Mouse (Mus musculus): ENCODE data around the gene Tln2.

Gene Tln2

GRCm38 (mm10) chr9:67477445-67477844, 82.1 kb downstream of the Tln2 start:
- no peak for DNase-seq (ENCODE audit: low spot score)

DNA sequence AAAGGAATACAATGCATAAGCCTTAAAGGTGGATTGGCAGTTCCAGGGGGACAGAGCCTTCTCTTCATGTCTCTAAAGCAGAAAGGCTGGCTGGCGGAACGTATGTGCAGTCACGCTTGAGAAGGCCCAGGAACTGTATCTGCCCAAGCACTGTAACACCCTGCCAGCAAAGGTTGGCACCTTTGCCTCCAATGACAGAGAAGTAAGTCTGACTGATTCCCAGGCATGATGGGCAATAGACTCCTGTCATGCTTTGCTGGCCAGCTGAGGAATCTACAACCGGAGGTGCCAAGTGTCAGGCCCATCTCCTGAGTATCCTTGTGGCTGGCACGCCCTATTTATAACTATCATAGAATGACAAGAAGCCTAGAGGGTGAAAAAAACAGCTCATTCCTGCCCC, 83.3 kb downstream of the Tln2 start:
- DNase-seq (ENCODE audit: low spot score) = no peak

DNA sequence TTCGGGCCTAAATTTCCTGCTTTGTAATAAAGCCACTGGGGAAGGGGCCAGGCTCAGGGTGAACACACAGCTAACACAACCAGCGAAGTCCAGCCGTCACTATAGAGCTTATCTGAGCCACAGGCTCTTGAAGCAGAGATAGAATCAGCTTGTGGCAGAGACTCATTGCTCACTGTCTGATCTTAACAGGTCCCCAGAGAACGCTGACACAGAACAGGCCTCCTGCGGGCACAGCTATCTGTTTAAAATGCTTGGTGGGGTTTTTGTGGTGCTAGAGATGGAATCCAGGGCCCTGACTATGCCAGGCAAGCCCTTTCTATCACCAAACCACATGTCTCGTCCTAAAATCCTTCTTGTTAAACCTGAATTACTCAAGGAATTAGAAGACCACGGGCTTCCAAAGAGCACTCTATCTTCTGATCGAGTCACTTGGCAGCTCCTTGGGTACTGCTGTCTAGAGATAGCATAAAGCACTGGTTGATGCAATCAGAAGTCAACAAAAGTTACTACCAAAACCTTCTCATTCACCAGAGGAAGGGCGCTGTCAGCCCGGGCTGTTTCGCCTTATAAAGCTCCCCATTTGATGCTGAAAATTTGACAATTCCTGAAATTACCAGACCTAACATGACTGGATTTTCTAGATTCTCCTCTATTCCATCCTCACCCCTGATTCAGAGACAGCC, 95.9 kb downstream of the Tln2 start:
- DNase-seq (ENCODE audit: low spot score) = no peak

GRCm38 (mm10) chr9:67441484-67441883, 118.0 kb downstream of the Tln2 start:
- no peak for DNase-seq (ENCODE audit: low spot score)

GRCm38 (mm10) chr9:67437511-67437910, 122.0 kb downstream of the Tln2 start:
- no peak for DNase-seq (ENCODE audit: low spot score)

- no peak for DNase-seq (ENCODE audit: low spot score)
Observed at GRCm38 (mm10) chr9:67435333-67436154, 124.0 kb downstream of the Tln2 start.

DNA sequence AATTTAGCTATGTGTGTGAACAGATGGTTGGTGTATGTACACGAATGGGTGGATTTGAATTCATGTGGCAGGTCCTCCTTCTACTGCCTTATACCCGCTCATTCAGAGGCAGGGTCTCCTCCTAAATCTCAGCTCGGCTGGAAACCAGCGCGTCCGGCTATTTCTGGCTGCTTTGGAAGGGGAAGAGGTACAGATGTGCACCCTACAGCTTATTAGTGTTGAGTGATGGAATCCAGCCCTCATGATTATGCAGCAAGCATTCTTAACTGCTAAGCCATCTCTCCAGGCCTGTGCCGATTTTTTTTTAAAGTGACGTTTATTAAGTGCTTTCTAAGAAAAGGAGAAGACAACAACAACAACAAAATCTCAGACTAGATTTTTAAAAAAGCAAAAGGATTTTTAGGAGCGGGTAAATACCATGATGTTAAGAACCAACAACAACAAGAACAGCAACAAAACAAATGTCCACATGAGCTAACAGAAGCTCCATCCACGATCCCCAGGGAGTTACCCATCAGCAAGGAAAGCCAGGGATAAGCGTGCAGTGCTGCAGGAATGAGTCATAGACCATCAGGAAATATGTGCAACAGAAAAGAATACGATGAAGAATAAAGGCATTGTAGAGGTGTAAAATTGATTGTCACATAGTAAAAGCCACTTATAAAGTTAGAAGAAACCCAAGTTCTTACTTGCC, 130.2 kb downstream of the Tln2 start:
- DNase-seq (ENCODE audit: low spot score) = no peak

GRCm38 (mm10) chr9:67428306-67429047, 131.0 kb downstream of the Tln2 start:
- DNase-seq (ENCODE audit: low spot score) = no peak

GRCm38 (mm10) chr9:67426304-67426703, 133.2 kb downstream of the Tln2 start:
- DNase-seq (ENCODE audit: low spot score) = no peak

GRCm38 (mm10) chr9:67424110-67424509, 135.4 kb downstream of the Tln2 start:
- DNase-seq (ENCODE audit: low spot score) = no peak

DNA sequence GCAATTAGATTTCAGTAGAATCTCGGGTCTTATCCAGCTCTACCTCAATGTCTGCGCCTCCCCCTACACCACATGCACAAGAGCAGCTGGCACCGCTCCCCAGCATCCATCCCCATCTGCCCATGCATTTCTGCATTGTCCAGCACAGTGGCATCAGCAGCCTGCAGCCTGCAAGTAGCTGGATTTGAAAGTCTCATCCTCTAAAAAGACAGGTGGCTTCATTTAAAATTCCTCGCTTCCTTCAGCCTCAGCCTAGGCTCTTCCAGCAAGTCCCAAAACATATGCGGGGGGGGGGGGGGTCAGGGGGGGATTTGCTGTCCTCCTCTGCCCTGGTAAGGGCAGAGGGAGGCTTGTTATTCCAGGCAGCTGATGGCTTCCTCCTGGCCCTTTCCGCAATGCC, 141.4 kb downstream of the Tln2 start:
- peak; percentile 17 for DNase-seq (ENCODE audit: low spot score)

DNA sequence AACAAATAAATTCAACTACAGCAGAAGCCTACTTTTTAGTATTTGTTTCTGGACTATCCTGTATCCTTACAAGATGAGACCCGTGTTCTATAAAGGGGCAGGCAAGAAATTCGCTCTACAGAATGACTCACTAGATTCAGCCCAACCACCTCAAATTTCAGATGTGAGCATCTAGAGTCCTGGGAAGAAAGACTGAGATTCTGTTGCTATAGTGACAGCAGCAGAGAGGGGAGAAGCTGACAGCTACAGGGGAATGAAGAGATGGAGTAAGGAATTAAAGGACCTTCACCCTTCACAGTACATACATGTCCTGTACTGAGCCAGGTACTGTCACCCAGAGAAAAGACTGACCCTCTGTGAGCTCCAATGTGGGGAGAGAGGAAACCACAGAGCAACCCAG, 148.8 kb downstream of the Tln2 start:
- no peak for DNase-seq (ENCODE audit: low spot score)

- DNase-seq (ENCODE audit: low spot score) = no peak
Observed at GRCm38 (mm10) chr9:67404736-67405135, 154.8 kb downstream of the Tln2 start.

DNA sequence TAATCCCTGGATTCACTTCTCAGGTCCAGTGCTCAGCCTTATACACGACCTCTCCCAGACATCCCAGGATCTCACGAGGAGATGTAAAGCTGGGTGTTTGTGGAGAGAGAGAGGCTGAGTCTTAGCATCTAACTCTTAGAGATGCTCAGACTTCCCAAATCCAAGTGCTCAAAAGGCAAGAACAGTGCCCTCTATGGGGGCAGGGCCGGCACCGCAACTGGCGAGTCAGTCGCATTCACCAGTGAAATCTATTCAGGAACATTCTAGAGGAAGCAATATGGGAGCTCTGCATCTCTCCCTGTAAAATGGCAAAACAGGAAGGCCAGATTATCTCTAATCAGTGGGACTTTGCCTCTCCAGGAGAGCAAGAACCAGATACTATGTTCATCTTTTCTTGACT, 159.9 kb downstream of the Tln2 start:
- no peak for DNase-seq (ENCODE audit: low spot score)

DNA sequence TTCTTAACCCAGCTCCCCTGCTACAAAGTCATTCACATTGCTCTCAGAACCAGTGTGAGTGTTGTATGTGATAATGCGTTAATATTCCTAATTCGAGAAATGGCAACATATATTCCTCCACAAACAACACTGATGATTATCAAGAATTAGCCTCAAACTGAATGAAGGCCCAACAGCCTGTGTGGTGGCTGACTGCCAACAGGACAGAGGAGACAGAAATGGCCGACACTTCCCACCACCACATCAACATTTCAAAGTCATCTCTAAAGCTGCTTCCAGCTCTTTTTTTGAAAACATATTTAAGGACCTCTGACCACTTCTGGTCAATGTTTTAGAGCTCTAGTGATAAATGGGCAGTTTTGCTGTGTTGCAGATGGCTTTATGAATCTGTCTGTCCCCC, 161.7 kb downstream of the Tln2 start:
- DNase-seq (ENCODE audit: low spot score) = no peak

DNA sequence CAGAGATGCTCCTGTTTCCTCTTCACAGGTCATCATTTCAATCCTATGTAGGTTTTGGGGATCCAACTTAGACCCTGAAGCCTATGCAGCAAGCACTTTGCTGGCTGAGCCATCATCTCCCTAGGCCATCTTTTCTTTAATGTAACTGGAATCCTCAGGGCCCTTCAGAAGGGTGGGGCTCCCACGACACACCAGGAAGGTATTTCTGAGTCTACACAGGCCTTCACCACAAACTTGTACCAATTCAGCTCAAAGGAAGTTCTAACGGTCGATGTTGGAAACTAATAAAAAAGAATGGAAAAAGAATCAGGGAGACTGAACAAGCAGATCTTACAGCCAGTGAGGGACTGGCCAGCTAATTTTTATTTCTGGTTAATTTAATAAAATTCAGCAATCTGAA, 163.1 kb downstream of the Tln2 start:
- DNase-seq (ENCODE audit: low spot score) = no peak

- DNase-seq (ENCODE audit: low spot score) = no peak
Observed at GRCm38 (mm10) chr9:67384028-67384590, 175.4 kb downstream of the Tln2 start.

DNA sequence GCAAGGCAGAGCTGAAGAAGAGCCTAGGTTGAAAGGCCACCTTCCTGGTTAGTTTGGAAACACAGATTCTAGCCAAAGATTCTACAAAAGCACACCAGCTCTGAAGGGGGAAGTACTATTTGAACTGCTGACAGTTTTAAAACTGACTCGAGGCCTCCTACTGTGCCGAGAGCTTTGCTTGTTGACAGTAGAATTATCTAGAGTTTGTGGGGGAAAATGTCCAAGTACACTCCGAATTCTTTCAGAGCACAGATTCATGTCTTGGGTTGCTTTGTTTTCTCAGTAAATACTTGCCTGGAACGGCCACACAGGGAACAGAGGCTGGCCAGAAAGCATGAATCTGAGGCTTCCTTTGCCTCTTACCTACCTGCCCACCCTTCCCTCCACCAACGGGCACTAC, 179.4 kb downstream of the Tln2 start:
- no peak for DNase-seq (ENCODE audit: low spot score)

DNA sequence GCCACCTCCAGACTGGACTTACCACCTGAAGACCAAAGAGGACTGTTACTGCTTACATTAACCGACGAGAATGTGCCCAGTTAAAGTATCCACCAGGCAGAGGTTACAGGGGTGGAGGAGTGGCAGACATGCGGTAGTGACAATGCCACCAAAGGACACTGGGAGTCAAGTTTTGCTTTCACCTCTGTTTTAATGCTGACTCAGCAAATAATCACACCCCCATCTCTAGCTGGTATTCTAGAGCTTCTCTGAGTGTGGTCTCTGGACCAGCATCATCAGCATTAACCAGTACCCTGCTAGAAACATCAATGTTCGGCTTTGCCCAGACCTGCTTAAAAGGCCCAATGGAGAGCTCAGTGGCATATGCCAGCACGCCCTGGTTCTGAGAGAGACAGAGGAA, 180.7 kb downstream of the Tln2 start:
- no peak for DNase-seq (ENCODE audit: low spot score)

DNA sequence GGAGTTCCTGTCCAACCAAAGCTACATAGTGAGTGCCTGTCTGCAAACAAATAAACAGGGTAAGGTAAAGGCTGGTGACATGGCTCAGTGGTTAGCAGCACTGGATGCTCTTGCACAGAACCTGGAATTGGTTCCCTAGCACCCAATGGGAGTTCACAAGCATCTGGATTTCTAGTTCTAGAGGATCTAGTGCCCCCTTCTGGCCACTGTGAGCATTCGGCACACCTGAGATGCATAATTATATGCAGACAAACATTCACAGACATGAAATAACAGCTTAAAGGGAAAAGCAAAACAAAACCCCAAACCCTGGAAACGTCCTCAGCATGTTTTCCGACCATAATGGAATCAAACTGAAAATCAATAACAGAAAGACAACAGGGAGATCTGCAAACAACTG, 191.4 kb downstream of the Tln2 start:
- DNase-seq (ENCODE audit: low spot score) = no peak

DNA sequence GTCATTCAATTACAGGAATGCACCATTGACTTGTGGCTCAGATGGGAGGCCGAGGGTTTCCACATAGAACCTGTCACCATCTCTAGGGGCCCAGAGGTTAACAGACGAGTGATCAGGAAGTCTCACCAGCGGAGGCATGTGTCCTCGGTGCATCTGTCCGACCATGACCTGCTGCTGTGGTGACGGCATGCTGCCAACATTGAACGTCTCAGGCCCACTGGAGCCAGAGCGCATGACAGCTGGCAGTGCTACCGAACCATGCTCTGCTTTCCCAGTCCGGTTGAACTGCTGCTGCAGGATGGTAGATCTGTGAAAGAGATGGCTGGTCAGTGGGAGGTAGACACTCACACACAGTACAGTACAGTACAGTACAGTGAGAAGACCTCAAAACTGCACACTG, 197.0 kb downstream of the Tln2 start:
- DNase-seq (ENCODE audit: low spot score) = no peak

DNA sequence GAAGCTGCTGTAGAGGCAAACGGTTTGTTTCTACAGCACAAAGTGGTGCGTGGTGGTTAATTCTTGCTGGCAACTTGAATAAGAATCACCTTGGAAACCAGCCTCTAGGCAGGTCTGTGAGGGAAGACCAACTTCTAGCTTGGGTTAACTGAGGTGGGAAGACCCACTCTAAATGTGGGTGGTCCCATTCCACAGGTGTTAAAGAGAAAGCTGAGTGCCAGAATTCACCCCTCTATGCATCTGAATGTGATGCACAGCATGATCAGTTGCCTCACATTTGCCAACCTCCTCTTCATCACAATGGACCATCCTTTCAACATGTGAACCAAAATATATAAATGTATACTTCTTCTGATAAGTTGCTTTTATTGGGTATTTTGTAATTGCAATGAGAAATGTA, 197.4 kb downstream of the Tln2 start:
- DNase-seq (ENCODE audit: low spot score) = no peak
